Mouse (Mus musculus) brain, embryonic 14.5 days (tissue): ENCODE measurements around the gene Rorb.

Source experiments
- CTCF ChIP-seq: fragments of 200-500 bp; IDR thresholded peaks from 2 replicates; pipeline ENCODE4 v1.5.1; 2012; ENCODE audit warnings: inconsistent platforms, mild to moderate bottlenecking, moderate library complexity, borderline replicate concordance; ENCODE audit not compliant: insufficient read depth, insufficient read length; ENCODE audit errors: extremely low read depth
- POLR2A ChIP-seq: fragments of 200-500 bp; IDR thresholded peaks from 2 replicates; pipeline ENCODE4 v1.6.1; 2012; ENCODE audit warnings: mild to moderate bottlenecking, inconsistent platforms, borderline replicate concordance; ENCODE audit not compliant: poor library complexity, insufficient read depth, insufficient read length, severe bottlenecking; ENCODE audit errors: extremely low read depth

DNA sequence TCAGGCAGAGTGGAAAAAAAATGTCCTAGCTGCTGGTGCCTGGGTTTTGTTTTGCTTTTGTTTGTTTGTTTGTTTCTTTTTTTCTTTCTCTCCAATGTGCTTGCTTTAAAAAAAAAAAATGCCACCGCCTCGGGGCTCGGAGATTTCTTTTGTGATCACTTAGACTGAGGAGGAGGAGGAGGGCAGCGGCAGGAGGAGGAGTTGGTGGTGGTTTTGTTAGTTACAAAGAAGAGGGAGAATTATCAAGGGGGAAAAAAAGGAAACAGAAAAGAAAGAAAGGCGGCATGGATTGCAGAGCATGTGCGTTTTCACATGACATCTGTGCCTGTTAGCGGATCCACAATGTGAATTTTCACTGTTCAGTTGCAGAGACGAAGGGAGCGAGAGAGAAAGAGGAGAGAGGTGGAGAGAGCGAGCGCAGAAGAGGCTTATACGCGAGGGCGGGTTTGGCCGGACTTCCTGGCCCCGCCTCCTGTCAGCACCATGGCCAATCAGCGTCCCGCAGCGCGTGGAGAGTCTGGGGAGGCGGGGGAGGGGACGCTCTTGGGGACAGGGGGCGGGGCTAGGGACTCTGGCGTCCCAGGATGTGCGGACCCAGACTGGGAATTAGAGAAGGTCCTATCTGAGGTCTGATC is at the start of gene Rorb:
- TF ChIP-seq POLR2A (peak; percentile 32; the same call in 1 of the 2 replicates), CTCF (no peak)
